Mouse (Mus musculus) neural tube, embryonic 12.5 days (tissue): Measurements from ENCODE around the gene Jmy. TPM values are rescaled to one million over a fixed set of nuclear protein-coding genes. Genes with fewer than 3 reads are reported as not detected.

Experiments used
- ATAC-seq: fragments of 200-750 bp; cut with Nextera tagmentation; 2 replicates; pipeline ENCODE4 v1.8.0; 2017; ENCODE audit warnings: low read depth, mild to moderate bottlenecking, moderate TSS enrichment, moderate library complexity; ENCODE audit not compliant: low FRiP score
- H3K27ac ChIP-seq: fragments of 300-500 bp; sonication (generic); 2 replicates; pipeline ENCODE4 v1.5.1; 2016
- H3K27me3 ChIP-seq: fragments of 300-500 bp; sonication (generic); replicated peaks from 2 replicates; pipeline ENCODE4 v1.6.1; 2016; ENCODE audit warnings: mild to moderate bottlenecking
- H3K36me3 ChIP-seq: fragments of 300-500 bp; sonication (generic); 2 replicates; pipeline ENCODE4 v1.6.1; 2016; ENCODE audit warnings: mild to moderate bottlenecking
- H3K4me1 ChIP-seq: fragments of 300-500 bp; sonication (generic); 2 replicates; pipeline ENCODE4 v1.6.1; 2016
- H3K4me2 ChIP-seq: fragments of 300-500 bp; sonication (generic); replicated peaks from 2 replicates; pipeline ENCODE4 v1.6.1; 2016; ENCODE audit warnings: mild to moderate bottlenecking
- H3K4me3 ChIP-seq: fragments of 300-500 bp; sonication (generic); 2 replicates; pipeline ENCODE4 v1.5.1; 2016
- H3K9ac ChIP-seq: fragments of 300-500 bp; sonication (generic); 2 replicates; pipeline ENCODE4 v1.6.1; 2016; ENCODE audit warnings: mild to moderate bottlenecking
- H3K9me3 ChIP-seq: fragments of 300-500 bp; sonication (generic); 2 replicates; pipeline ENCODE4 v1.6.1; 2016; ENCODE audit warnings: mild to moderate bottlenecking
- WGBS: fragments of 180-500 bp; shearing (Covaris S2); methylation state at CpG from one replicate; pipeline ENCODE4 v1.1.7; 2016; 5-methylcytosine and 5-hydroxymethylcytosine counted together
- polyA plus RNA-seq: library from polyadenylated mRNA; unstranded; fragments of >200 nt; fragmentation: Nextera tagmentation; extraction: Ambion mirVana; gene quantifications from 2 replicates; pipeline ENCODE4 v1.2.1, GENCODE M21; 2016

Jmy gene
- polyA plus RNA-seq, 1 experiment from 2014 or later = 9.6 TPM

- no peak for ATAC-seq
- Histone ChIP-seq H3K4me2 (peak overlapping the region; percentile 84), H3K27ac (no peak overlapping the region), H3K4me3 (peak overlapping the region; percentile 96), H3K36me3 (peaks cover 1% of the 10 kb centered on the region; the same call in 1 of the 2 replicates), H3K9me3 (no peaks in the 10 kb centered on the region), H3K4me1 (peaks cover 9% of the 10 kb centered on the region), H3K9ac (peak overlapping the region; percentile 95), H3K27me3 (no peaks in the 10 kb centered on the region)
- WGBS = 10% methylated on average over 12 of the region's 12 CpGs
Measured at GRCm38 (mm10) chr13:93499973-93500633, 495 bp upstream of the Jmy start.

DNA sequence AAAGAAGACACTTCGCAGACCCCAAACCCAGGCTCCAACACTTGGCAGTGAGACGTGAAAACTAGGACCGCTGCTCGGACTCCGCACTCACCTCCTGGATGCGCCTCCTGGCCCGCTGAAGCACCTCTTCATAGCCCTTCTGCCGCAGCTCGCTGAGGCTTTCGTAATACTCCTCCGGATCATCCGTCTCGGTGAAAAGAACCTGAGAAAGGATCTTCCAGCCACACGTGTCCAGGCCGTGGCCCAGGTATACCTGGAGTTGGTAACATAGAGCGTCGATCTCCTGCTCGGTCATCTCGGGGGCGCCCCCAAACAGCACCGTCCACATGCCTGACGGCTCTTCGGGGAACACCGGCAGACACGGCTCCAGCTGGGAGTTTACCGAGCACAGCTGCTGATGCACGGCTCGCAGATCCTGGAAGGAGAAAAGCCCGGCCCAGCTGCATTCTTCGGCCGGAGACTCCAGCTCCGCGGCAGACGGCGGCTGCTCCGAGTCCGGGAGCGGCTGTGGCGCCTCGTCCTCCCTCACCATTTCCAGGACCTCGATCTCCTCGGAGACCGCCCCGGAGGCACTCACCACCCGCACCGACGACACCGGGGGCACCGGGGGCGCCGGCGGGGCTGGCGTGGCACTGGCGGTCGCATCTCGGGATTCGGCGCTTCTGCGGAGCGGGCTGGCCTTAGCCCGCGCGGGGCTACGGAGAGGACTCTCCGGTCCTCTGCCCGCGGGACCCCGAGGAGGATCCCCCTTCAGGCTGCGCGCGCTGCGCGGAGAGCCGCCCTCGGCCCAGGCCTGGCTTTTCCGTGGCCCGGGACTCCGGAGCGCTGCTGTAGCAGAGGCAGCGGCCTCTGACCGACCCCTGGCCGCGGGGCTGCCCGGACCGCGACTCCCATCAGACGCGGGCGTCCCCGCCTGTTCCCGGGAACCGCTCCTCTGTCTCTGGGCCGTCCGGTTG, 1.1 kb downstream of the Jmy start:
- Histone ChIP-seq H3K4me1 (peaks cover 12% of the 10 kb centered on the region), H3K4me2 (peak overlapping the region; percentile 84), H3K27me3 (no peaks in the 10 kb centered on the region), H3K36me3 (peaks cover 3% of the 10 kb centered on the region; the same call in 1 of the 2 replicates), H3K9ac (peak overlapping the region; percentile 95), H3K27ac (peak overlapping the region; percentile 85), H3K9me3 (no peaks in the 10 kb centered on the region), H3K4me3 (peak overlapping the region; percentile 96)
- ATAC-seq = peak; percentile 63
- WGBS = under 1% methylated on average over 94 of the region's 94 CpGs

- H3K4me2 ChIP-seq = peak overlapping the region; percentile 84
- H3K27me3 ChIP-seq = no peaks in the 10 kb centered on the region
- no peak overlapping the region for H3K9ac ChIP-seq
- no peaks in the 10 kb centered on the region for H3K9me3 ChIP-seq
- no peak overlapping the region for H3K27ac ChIP-seq
- H3K4me1 ChIP-seq = peaks cover 12% of the 10 kb centered on the region
- H3K36me3 ChIP-seq = peaks cover 3% of the 10 kb centered on the region; the same call in 1 of the 2 replicates
- 24% methylated on average over 1 of the region's 1 CpGs for WGBS
- H3K4me3 ChIP-seq = peak overlapping the region; percentile 18; the same call in 1 of the 2 replicates
- ATAC-seq = no peak
Measured at GRCm38 (mm10) chr13:93496977-93497376, 2.6 kb downstream of the Jmy start.

DNA sequence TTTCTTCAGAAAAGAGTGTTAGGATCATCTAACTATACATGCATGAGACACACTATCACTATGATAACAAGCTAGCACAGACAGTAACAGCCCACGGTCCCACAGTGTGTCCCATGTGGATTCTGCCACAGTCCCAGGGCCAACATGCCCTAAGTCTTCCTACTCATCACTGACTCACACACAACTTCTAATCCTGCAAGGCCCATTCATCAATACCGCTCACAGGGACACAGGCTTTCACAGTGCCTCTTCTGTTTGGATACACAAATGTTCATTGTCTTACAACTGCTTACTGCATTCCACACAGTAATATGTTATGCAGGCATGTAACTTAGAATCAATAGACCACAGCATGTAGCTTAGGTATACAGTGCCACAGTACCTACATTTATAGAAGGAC, 11.1 kb downstream of the Jmy start:
- Histone ChIP-seq H3K9ac (no peak overlapping the region), H3K27me3 (no peaks in the 10 kb centered on the region), H3K36me3 (0 out of 2 replicates have a peak, but pooled peaks cover 6% of the 10 kb centered on the region), H3K27ac (no peak overlapping the region), H3K4me2 (no peak overlapping the region), H3K9me3 (no peaks in the 10 kb centered on the region), H3K4me1 (no peaks in the 10 kb centered on the region; the same call in 1 of the 2 replicates), H3K4me3 (no peak overlapping the region)
- ATAC-seq = no peak
- WGBS = 59% methylated on average over 2 of the region's 2 CpGs

- Histone ChIP-seq H3K4me2 (no peak overlapping the region), H3K4me3 (no peak overlapping the region), H3K9me3 (no peaks in the 10 kb centered on the region), H3K27me3 (no peaks in the 10 kb centered on the region), H3K4me1 (no peaks in the 10 kb centered on the region; the same call in 1 of the 2 replicates), H3K36me3 (0 out of 2 replicates have a peak, but pooled peaks cover 6% of the 10 kb centered on the region), H3K27ac (no peak overlapping the region), H3K9ac (no peak overlapping the region)
- no peak for ATAC-seq
- 91% methylated on average over 8 of the region's 8 CpGs for WGBS
Measured at GRCm38 (mm10) chr13:93487734-93488133, 11.9 kb downstream of the Jmy start.

GRCm38 (mm10) chr13:93484276-93484675, 15.3 kb downstream of the Jmy start:
- H3K36me3 ChIP-seq = no peaks in the 10 kb centered on the region
- no peak overlapping the region for H3K9ac ChIP-seq
- H3K4me3 ChIP-seq = no peak overlapping the region
- ATAC-seq = no peak
- H3K27ac ChIP-seq = no peak overlapping the region
- no peaks in the 10 kb centered on the region for H3K4me1 ChIP-seq
- H3K27me3 ChIP-seq = no peaks in the 10 kb centered on the region
- H3K9me3 ChIP-seq = no peaks in the 10 kb centered on the region
- WGBS = 96% methylated on average over 3 of the region's 3 CpGs
- no peak overlapping the region for H3K4me2 ChIP-seq

DNA sequence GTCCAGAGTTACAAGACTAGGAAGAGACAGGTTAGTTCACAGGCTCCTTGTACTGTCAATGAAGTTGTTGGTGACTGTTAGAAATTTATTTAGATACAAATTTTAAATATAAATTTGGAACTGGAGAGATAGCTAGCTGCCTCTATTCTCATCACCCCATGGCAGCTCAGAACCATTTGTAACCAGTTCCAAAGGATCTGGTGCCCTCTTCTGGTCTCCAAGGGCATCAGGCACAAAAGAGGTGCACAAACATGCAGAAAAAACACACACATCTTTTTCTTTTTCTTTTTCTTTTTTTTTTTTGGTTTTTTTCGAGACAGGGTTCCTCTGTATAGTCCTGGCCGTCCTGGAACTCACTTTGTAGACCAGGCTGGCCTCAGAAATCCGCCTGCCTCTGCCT, 18.5 kb downstream of the Jmy start:
- no peak overlapping the region for H3K4me2 ChIP-seq
- H3K4me1 ChIP-seq = no peaks in the 10 kb centered on the region
- 92% methylated on average over 3 of the region's 3 CpGs for WGBS
- no peak for ATAC-seq
- H3K9me3 ChIP-seq = no peaks in the 10 kb centered on the region
- H3K36me3 ChIP-seq = no peaks in the 10 kb centered on the region
- no peak overlapping the region for H3K9ac ChIP-seq
- H3K4me3 ChIP-seq = no peak overlapping the region
- no peaks in the 10 kb centered on the region for H3K27me3 ChIP-seq
- H3K27ac ChIP-seq = no peak overlapping the region

- ATAC-seq = no peak
- Histone ChIP-seq H3K9me3 (no peaks in the 10 kb centered on the region), H3K27me3 (no peaks in the 10 kb centered on the region), H3K4me1 (no peaks in the 10 kb centered on the region), H3K4me2 (no peak overlapping the region), H3K4me3 (no peak overlapping the region), H3K36me3 (no peaks in the 10 kb centered on the region), H3K27ac (no peak overlapping the region), H3K9ac (no peak overlapping the region)
- WGBS = 97% methylated on average over 3 of the region's 3 CpGs
Measured at GRCm38 (mm10) chr13:93478344-93478743, 21.3 kb downstream of the Jmy start.

DNA sequence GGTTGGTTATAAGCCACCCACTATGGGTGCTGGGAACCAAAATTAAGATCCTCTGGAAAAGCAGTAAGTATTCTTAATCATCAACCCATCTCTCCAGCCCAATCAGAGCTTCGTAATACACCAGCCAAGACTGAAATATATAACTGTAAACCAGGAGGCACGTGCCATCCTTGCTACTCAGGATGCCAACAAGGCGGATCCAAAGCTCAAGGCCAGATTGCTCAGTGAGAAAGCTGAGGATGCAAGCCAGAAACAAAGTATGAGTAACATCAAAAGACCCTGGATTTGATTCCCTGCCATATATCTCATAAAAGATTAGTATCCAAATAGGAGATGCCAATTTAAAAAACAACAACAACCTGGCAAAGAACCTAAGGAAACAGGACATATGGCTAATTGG, 31.3 kb downstream of the Jmy start:
- no peaks in the 10 kb centered on the region for H3K9me3 ChIP-seq
- no peak for ATAC-seq
- no peaks in the 10 kb centered on the region for H3K27me3 ChIP-seq
- H3K27ac ChIP-seq = no peak overlapping the region
- H3K4me1 ChIP-seq = no peaks in the 10 kb centered on the region
- no peak overlapping the region for H3K4me3 ChIP-seq
- H3K4me2 ChIP-seq = no peak overlapping the region
- H3K9ac ChIP-seq = no peak overlapping the region
- 94% methylated on average over 3 of the region's 3 CpGs for WGBS
- H3K36me3 ChIP-seq = peaks cover 23% of the 10 kb centered on the region

DNA sequence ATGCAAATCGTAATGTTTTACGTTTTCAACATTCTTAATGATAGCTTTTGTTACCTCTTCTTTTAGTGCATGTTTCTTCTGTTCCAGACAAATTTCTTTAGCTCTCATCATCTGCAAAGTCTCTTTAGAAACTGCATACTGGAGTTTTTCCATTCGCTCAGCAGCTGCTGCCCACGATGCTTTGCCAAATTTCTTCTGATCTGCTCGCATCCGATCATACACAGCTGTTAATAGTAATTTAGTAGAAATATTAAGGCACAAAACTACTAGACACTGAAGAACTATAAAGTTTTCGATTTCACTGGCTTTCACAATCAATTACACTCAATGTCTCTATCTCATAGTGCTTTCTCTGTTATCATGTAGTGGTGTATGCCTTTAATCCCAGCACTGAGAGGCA, 40.0 kb downstream of the Jmy start:
- ATAC-seq = no peak
- WGBS = 97% methylated on average over 7 of the region's 7 CpGs

DNA sequence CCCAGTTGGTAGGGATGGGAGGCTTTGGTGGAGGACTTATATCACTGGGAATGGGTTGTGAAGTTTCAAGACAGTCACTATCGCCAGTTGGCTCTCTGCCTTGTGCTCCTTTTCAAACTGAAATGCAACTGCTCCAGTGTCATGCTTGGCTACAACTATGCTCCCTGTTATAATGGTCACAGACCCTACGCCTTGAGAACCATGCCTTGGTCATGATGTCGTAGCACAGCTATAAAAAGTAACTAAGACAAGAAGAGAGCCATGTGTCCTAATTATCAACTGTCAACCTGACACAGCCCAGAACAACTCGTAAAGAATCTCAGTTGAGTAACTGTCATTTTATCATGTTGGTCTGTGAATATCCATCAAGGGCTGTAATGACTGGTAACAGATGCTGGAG, 41.0 kb downstream of the Jmy start:
- ATAC-seq = no peak
- peaks cover 16% of the 10 kb centered on the region for H3K36me3 ChIP-seq

More for the DNA sequence above, 40.0 kb downstream of the Jmy start:
- H3K27me3 ChIP-seq = no peaks in the 10 kb centered on the region
- peaks cover 17% of the 10 kb centered on the region for H3K36me3 ChIP-seq
- no peak overlapping the region for H3K27ac ChIP-seq
- no peaks in the 10 kb centered on the region for H3K4me1 ChIP-seq
- no peak overlapping the region for H3K4me2 ChIP-seq
- no peak overlapping the region for H3K4me3 ChIP-seq
- no peaks in the 10 kb centered on the region for H3K9me3 ChIP-seq
- H3K9ac ChIP-seq = no peak overlapping the region

DNA sequence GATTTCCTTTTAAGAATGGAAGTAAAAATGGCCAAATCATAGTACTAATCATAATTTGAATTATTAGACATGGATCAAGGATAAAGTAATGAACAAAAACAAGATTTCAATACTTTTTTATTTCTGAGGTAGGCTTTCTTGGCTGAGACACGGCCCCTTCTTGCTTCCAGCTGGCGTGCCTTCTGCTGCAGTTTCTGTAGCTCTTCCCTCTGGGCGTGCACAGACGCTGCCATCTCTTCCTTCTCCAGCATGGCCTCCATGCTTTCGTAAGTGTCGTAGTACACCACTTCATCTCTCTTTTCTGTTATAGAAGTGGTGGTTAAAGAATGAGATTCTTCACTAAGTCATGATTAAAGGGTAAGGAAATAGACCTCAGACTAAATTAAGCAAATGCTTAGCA, 46.3 kb downstream of the Jmy start:
- H3K36me3 ChIP-seq = peaks cover 24% of the 10 kb centered on the region
- no peaks in the 10 kb centered on the region for H3K27me3 ChIP-seq
- no peak overlapping the region for H3K4me2 ChIP-seq
- ATAC-seq = no peak
- H3K4me1 ChIP-seq = no peaks in the 10 kb centered on the region
- no peak overlapping the region for H3K9ac ChIP-seq
- H3K27ac ChIP-seq = no peak overlapping the region
- H3K9me3 ChIP-seq = no peaks in the 10 kb centered on the region
- WGBS = 90% methylated on average over 6 of the region's 6 CpGs
- H3K4me3 ChIP-seq = no peak overlapping the region

More for the DNA sequence above, 41.0 kb downstream of the Jmy start:
- H3K4me3 ChIP-seq = no peak overlapping the region
- H3K4me1 ChIP-seq = no peaks in the 10 kb centered on the region
- H3K9me3 ChIP-seq = no peaks in the 10 kb centered on the region
- no peaks in the 10 kb centered on the region for H3K27me3 ChIP-seq
- WGBS = 97% methylated on average over 4 of the region's 4 CpGs
- no peak overlapping the region for H3K9ac ChIP-seq
- H3K27ac ChIP-seq = no peak overlapping the region
- H3K4me2 ChIP-seq = no peak overlapping the region
